Mouse (Mus musculus) small intestine, adult 2 months (tissue): ENCODE measurements around the gene Slc25a53. TPM values are rescaled to one million over a fixed set of nuclear protein-coding genes. Genes with fewer than 3 reads are reported as not detected.

Source experiments
- H3K27ac ChIP-seq: fragments of 200-500 bp; 2 replicates; pipeline ENCODE4 v1.5.1; 2012; ENCODE audit warnings: low read depth, low read length, control low read depth, inconsistent platforms; ENCODE audit not compliant: insufficient read depth
- H3K27me3 ChIP-seq: fragments of 200-500 bp; 2 replicates; pipeline ENCODE4 v1.6.1; 2012; ENCODE audit warnings: mild to moderate bottlenecking, moderate library complexity, low read length, inconsistent platforms; ENCODE audit not compliant: control insufficient read depth, insufficient read depth
- H3K36me3 ChIP-seq: fragments of 200-500 bp; 2 replicates; pipeline ENCODE4 v1.6.1; 2012; ENCODE audit warnings: mild to moderate bottlenecking, low read length, control low read depth, inconsistent platforms; ENCODE audit not compliant: control insufficient read depth, insufficient read depth
- H3K4me1 ChIP-seq: fragments of 200-500 bp; 2 replicates; pipeline ENCODE4 v1.6.1; 2012; ENCODE audit warnings: low read length, inconsistent platforms, mixed read lengths; ENCODE audit not compliant: control insufficient read depth, insufficient read depth, insufficient read length
- H3K4me3 ChIP-seq: fragments of 200-500 bp; 2 replicates; pipeline ENCODE4 v1.5.1; 2012; ENCODE audit warnings: low read depth, mild to moderate bottlenecking, control low read depth, inconsistent platforms, low read length, moderate library complexity
- CTCF ChIP-seq: fragments of 200-500 bp; IDR thresholded peaks from 2 replicates; pipeline ENCODE4 v1.5.1; 2012; ENCODE audit warnings: low read depth, mild to moderate bottlenecking, control low read depth, inconsistent platforms, low read length, moderate library complexity, mixed read lengths; ENCODE audit not compliant: insufficient replicate concordance, insufficient read length; ENCODE audit errors: extremely low read depth
- POLR2A ChIP-seq: fragments of 200-500 bp; IDR thresholded peaks from 2 replicates; pipeline ENCODE4 v1.6.1; 2012; ENCODE audit warnings: low read depth, mild to moderate bottlenecking, control low read depth, inconsistent platforms, low read length, moderate library complexity
- WGBS: fragments of 180-500 bp; shearing (Covaris S2); methylation state at CpG from one replicate; pipeline ENCODE4 v1.1.7; 2018; 5-methylcytosine and 5-hydroxymethylcytosine counted together
- polyA plus RNA-seq: library from polyadenylated mRNA; depleted of rRNA; stranded (reverse); fragments of >200 nt; gene quantifications from 2 replicates; pipeline ENCODE4 v1.2.3, GENCODE M21; 2012; rRNA removed

Slc25a53 gene
- polyA plus RNA-seq = 0.95 and 1.9 TPM in 2 replicates

DNA sequence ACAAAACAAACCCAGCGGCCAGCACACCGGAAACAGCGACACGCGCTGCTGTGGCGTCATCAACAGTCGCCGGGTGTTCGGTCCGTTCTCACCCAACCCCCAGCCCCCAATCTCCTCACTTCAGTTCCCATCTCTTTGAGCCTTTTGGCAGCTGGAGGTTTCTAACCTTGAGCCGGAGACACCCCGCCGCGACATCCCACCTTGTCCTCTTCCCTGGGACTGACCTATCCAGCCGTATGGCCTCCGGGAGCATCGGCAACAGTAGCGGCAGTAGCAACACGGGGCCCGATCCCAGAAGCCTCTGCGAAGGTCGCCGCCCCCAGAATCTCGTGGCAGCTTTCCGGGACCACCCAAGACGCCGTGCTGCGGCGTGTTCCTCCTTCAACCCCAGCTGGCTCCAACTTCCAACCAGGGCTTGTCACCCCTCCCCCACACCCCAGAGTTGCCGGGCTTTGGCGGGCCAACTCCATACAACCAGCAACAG lies at the start of gene Slc25a53:
Gene Slc25a53, minus strand, starts transcription at position 303 of the 484 bp plus-strand sequence.
- WGBS = 19% methylated on average over 31 of the region's 31 CpGs
- no peaks in the 10 kb centered on the region for H3K27me3 ChIP-seq
- H3K4me1 ChIP-seq = peaks cover 2% of the 10 kb centered on the region; the same call in 1 of the 2 replicates
- TF ChIP-seq CTCF (no peak), POLR2A (no peak)
- no peaks in the 10 kb centered on the region for H3K36me3 ChIP-seq
- peak within 1 kb of the TSS; percentile 91 for H3K27ac ChIP-seq
- peak within 1 kb of the TSS; percentile 100 for H3K4me3 ChIP-seq

DNA sequence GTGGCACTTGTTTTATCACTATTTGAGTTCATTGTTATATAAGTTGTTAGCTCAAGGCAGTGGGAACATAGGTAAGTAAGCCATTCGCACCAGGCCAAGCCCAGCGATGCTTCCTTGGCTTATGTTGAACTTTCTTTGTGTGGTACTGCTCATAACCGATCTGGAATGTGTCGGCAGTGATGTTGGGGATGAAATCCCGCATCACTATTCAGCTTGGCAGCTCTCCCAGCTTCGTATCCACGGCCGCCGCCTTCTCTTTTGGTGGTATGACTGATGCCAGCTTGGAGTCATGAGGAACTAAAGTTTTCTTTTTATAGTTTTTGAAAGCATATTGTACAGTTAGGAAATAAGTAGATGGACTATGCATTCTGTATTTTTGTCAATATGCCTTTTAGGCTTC lies 25.1 kb upstream of the Slc25a53 start:
- Histone ChIP-seq H3K36me3 (no peaks in the 10 kb centered on the region), H3K4me1 (no peaks in the 10 kb centered on the region), H3K4me3 (no peak overlapping the region), H3K27ac (no peak overlapping the region), H3K27me3 (no peaks in the 10 kb centered on the region)
- no peak for TF ChIP-seq POLR2A
- no peak for TF ChIP-seq CTCF
- 82% methylated on average over 9 of the region's 9 CpGs for WGBS

DNA sequence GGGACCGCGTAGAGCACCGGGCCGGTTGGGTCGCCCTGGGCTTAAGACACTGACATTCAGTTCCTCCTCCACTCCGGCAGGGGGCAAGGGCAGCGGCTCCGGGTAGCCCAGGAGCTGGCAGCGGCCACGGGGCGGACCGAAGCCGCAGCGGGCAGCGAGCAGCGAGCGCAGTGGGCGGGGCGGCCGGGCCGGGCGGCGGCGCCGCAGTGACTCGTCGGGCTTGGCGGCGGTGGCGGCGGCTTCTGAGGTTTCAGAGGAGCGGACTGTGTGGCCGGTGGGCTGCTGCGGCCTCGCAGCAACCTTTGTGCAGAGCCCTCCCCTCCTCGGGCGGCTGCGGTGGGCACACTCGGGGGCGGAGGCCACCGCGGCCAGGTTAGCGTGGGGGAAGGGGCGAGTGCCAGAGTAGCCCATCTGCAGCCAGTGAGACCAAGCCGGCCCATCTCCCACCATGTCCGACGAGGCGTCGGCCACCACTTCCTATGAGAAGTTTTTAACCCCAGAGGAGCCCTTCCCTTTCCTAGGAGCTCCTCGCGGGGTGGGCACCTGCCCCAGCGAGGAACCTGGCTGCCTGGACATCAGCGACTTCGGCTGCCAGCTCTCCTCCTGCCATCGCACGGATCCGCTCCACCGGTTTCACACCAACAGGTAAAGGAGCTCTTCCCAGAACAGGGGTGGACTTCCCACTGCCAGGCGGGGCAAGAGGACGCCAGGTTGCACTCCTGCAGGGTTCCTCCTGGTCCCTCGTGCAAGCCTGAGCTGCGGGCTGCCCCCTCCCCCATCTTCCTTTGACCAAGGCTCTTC lies 11.5 kb upstream of the Slc25a53 start, which contains the start of gene Fam199x:
Gene Fam199x, plus strand, starts transcription at position 170 of the 801 bp plus-strand sequence.
- TF ChIP-seq CTCF (peak; percentile 38; the same call in 1 of the 2 replicates), POLR2A (no peak)
- 16% methylated on average over 59 of the region's 62 CpGs for WGBS
- Histone ChIP-seq H3K4me3 (peak within 1 kb of the TSS; percentile 76), H3K27me3 (no peaks in the 10 kb centered on the region), H3K36me3 (no peaks in the 10 kb centered on the region), H3K27ac (no peak within 1 kb of the TSS), H3K4me1 (no peaks in the 10 kb centered on the region)

DNA sequence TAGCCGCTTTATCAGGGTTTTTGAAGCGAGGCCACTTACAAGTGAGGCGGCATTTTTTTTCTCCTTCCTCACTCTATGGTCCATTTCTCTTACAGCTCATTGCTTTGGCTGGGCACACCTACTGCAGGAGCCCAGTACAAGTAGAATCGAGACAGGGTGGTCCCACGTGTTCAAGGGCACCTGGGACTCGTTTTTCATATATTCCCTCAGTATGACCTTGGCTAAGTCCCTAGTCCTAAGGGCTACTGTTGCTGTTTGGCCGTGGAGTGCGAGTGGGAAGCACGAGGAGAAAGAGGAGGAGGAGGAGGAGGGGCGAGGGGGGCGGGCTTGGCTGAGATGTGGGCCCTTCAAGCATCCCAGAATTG lies 10.9 kb upstream of the Slc25a53 start:
- H3K27me3 ChIP-seq = no peaks in the 10 kb centered on the region
- no peak for TF ChIP-seq POLR2A
- no peak for TF ChIP-seq CTCF
- H3K36me3 ChIP-seq = no peaks in the 10 kb centered on the region
- no peak overlapping the region for H3K27ac ChIP-seq
- H3K4me1 ChIP-seq = no peaks in the 10 kb centered on the region
- 23% methylated on average over 11 of the region's 11 CpGs for WGBS
- peak overlapping the region; percentile 76 for H3K4me3 ChIP-seq

DNA sequence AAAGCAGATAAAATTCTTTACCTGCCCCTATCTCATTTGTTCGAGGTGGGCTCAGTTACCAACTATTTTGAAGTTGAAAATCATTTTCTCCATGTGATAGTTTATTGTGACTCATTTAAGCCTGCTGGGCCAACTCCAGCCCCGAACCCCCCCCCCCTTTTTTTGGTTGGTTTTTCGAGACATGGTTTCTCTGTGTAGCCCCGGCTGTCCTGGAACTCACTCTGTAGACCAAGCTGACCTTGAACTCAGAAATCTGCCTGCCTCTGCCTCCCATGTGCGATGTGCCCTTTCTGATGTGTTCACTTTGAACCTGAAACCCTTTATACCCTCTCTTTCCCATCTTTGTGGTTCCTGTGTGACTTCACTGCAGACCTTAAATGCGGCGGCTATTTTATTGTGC lies 400 bp upstream of the Slc25a53 start:
- H3K27ac ChIP-seq = 0 out of 2 replicates have a peak overlapping the region, but pooled peaks have one; percentile 91
- no peak for TF ChIP-seq POLR2A
- no peak for TF ChIP-seq CTCF
- peak overlapping the region; percentile 100 for H3K4me3 ChIP-seq
- H3K27me3 ChIP-seq = no peaks in the 10 kb centered on the region
- H3K36me3 ChIP-seq = no peaks in the 10 kb centered on the region
- peaks cover 2% of the 10 kb centered on the region; the same call in 1 of the 2 replicates for H3K4me1 ChIP-seq
- WGBS = 33% methylated on average over 7 of the region's 7 CpGs

DNA sequence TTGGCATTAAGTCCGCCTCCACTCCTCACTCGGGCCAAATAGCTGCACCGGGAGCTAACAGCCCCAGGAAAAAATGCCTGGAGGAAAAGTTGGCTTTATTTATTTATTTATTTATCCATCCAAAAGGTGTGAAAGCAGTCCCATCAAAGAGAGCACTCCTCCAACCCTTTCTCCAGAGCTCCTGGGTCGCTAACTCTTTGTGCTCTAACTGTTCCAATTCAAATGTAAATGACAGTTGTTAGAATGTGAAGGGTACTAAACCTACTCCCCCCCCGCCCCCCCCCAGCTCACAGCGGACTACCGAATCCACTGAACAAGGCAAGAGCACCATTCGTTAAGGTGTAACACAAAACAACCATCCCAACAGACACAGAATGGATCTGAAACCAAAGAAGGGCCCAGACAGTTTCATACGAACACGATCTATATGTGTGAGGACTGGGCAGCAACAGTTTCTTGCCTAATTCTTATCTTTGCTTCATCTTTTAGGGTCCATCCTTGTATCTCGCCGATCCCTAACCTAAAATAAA lies 567 bp downstream of the Slc25a53 start:
- H3K4me3 ChIP-seq = peak overlapping the region; percentile 100
- no peaks in the 10 kb centered on the region for H3K36me3 ChIP-seq
- peak overlapping the region; percentile 61; the same call in 1 of the 2 replicates for H3K27ac ChIP-seq
- peaks cover 2% of the 10 kb centered on the region; the same call in 1 of the 2 replicates for H3K4me1 ChIP-seq
- WGBS = 12% methylated on average over 12 of the region's 12 CpGs
- TF ChIP-seq CTCF (no peak), POLR2A (no peak)
- no peaks in the 10 kb centered on the region for H3K27me3 ChIP-seq

DNA sequence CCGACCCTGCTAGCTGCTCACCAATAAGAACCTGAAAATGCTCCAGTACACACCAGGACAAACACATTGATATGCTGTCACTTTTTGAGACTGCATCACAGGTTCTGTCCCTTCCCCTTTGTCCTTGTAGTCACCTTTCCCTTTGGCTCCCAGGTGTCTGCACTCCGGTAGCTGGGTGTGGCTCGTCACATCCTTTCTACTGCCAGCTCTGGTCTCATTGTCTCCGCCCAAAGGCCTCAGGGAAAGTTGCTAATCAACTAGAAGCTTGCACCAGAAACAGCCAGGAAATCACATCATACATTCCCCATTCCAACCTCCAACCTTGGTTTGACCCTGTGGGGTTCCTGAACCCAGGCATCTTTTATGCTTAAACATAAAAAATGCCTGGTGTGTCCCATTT lies 3.8 kb downstream of the Slc25a53 start:
- no peak overlapping the region for H3K4me3 ChIP-seq
- H3K4me1 ChIP-seq = peaks cover 2% of the 10 kb centered on the region; the same call in 1 of the 2 replicates
- 43% methylated on average over 4 of the region's 4 CpGs for WGBS
- no peak for TF ChIP-seq POLR2A
- TF ChIP-seq CTCF = no peak
- no peaks in the 10 kb centered on the region for H3K27me3 ChIP-seq
- no peak overlapping the region for H3K27ac ChIP-seq
- H3K36me3 ChIP-seq = no peaks in the 10 kb centered on the region
